Mouse (Mus musculus): ENCODE measurements at regions not wholly inside any gene's neighbourhood (a gene's known extent, or its start where the extent isn't known, plus 50 kb on each side); places are given as distances from the start of the nearest gene placed in this dataset.

DNA sequence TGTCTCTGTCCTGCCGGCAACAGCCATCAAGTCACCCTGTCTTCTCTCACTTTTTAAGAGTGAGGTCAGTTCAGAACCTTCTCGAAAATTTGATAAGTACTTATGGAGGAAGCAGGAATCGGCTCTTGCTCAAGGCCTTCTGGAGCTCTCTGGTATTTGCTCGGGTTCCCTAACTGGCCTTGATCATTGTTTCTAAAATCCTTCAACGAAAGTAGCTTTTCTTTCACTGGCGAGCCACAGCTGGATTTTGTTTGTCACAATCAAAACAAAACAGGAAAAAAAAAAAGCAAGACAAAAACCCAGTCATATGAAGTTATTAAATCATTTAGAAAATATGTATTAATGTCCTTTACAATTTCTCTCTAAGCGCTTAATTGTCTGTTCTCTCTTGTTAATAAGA, 156.6 kb upstream of the Tex13c2 start:
- 87% methylated on average over 7 of the region's 7 CpGs for WGBS
- H3K27me3 ChIP-seq (ENCODE audit: control insufficient read depth, insufficient read depth, low read length) = no peaks in the 10 kb centered on the region
- H3K27ac ChIP-seq (ENCODE audit: insufficient read depth, low read length) = no peak overlapping the region
- no peaks in the 10 kb centered on the region for H3K4me1 ChIP-seq (ENCODE audit: control insufficient read depth, insufficient read depth, low read length)
- no peak for DNase-seq
- no peak overlapping the region for H3K4me3 ChIP-seq (replicated peaks; ENCODE audit: insufficient read depth, low read depth, low read length)
- TF ChIP-seq POLR2A (IDR thresholded peaks at IDR 0.05; ENCODE audit: borderline replicate concordance, insufficient read depth, low read length) = no peak
- TF ChIP-seq CTCF (IDR thresholded peaks at IDR 0.05; ENCODE audit: borderline replicate concordance, insufficient read depth, low read depth, low read length) = no peak

DNA sequence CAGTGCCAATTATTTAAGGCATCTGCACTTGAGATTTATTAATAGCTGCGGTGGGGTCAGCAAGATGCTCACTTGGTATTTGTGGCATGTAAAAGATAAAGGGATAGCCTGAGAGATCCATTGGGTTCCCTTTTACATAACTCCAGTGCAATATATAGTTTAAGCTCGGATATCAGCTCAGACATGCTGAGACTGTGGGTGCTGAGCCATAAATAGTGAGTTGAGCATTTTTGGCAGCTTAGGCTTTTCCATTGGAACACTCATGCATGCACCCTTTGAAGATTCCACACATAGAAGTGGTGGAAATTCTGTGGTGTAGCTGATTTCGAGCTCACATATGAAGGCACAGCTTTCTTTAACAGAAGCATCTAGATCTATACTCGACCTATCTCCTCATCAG, 155.9 kb upstream of the Tex13c2 start:
- H3K4me3 ChIP-seq (replicated peaks; ENCODE audit: insufficient read depth, low read depth, low read length) = no peak overlapping the region
- DNase-seq = no peak
- TF ChIP-seq POLR2A (IDR thresholded peaks at IDR 0.05; ENCODE audit: borderline replicate concordance, insufficient read depth, low read length) = no peak
- no peak for TF ChIP-seq CTCF (IDR thresholded peaks at IDR 0.05; ENCODE audit: borderline replicate concordance, insufficient read depth, low read depth, low read length)
- H3K4me1 ChIP-seq (ENCODE audit: control insufficient read depth, insufficient read depth, low read length) = no peaks in the 10 kb centered on the region
- H3K27ac ChIP-seq (ENCODE audit: insufficient read depth, low read length) = no peak overlapping the region
- 52% methylated on average over 4 of the region's 4 CpGs for WGBS
- H3K27me3 ChIP-seq (ENCODE audit: control insufficient read depth, insufficient read depth, low read length) = no peaks in the 10 kb centered on the region

DNA sequence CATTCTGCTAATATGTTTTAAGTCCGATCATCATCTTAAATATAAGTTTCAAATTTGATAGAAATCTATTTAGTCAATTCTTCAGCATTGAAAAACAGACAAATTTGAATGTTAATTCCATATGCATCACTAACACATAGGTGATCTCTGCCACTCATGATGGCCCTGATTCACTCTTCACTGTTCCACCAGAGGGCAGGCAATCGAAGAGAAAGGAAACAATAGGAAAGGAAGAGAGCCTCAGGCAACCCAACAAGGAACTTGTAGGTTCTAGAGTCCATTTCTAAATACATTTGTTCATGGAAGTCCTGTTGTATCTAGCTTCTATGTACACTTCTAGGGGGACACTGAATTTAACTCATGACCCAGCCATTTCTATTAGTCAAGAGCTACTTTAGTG, 154.7 kb upstream of the Tex13c2 start:
- Histone ChIP-seq H3K4me3 (replicated peaks; ENCODE audit: insufficient read depth, low read depth, low read length) (no peak overlapping the region), H3K27ac (ENCODE audit: insufficient read depth, low read length) (no peak overlapping the region), H3K27me3 (ENCODE audit: control insufficient read depth, insufficient read depth, low read length) (no peaks in the 10 kb centered on the region), H3K4me1 (ENCODE audit: control insufficient read depth, insufficient read depth, low read length) (no peaks in the 10 kb centered on the region)
- 84% methylated on average over 2 of the region's 2 CpGs for WGBS
- DNase-seq = no peak
- TF ChIP-seq POLR2A (IDR thresholded peaks at IDR 0.05; ENCODE audit: borderline replicate concordance, insufficient read depth, low read length) (no peak), CTCF (IDR thresholded peaks at IDR 0.05; ENCODE audit: borderline replicate concordance, insufficient read depth, low read depth, low read length) (no peak)

- DNase-seq = no peak
- Histone ChIP-seq H3K27me3 (ENCODE audit: control insufficient read depth, insufficient read depth, low read length) (no peaks in the 10 kb centered on the region), H3K4me3 (replicated peaks; ENCODE audit: insufficient read depth, low read depth, low read length) (no peak overlapping the region), H3K27ac (ENCODE audit: insufficient read depth, low read length) (no peak overlapping the region), H3K4me1 (ENCODE audit: control insufficient read depth, insufficient read depth, low read length) (no peaks in the 10 kb centered on the region)
- WGBS = 88% methylated on average over 3 of the region's 3 CpGs
- TF ChIP-seq POLR2A (IDR thresholded peaks at IDR 0.05; ENCODE audit: borderline replicate concordance, insufficient read depth, low read length) (no peak), CTCF (IDR thresholded peaks at IDR 0.05; ENCODE audit: borderline replicate concordance, insufficient read depth, low read depth, low read length) (no peak)
Measured at GRCm38 (mm10) chrX:42336772-42337171, 152.7 kb upstream of the Tex13c2 start.

DNA sequence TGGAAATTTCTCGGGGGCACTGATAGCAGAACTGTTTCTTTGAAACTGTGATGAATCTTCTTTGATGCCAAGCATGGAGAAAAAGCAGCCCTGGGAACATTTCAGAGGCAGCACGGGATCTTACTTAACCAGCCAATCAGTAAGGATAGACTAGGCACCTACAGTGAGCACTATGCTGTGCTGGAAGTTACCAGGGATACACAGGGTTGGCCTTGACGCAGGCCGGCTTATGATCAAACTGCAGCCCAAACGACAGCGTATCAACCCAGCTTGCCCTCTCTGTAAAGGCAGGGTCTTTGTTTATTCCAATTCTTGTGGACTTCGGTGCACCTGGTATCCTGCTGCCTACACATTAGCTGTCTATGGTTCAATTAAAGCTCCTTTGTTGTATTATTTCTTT, 147.1 kb upstream of the Tex13c2 start:
- Histone ChIP-seq H3K27ac (ENCODE audit: insufficient read depth, low read length) (no peak overlapping the region), H3K4me1 (ENCODE audit: control insufficient read depth, insufficient read depth, low read length) (no peaks in the 10 kb centered on the region), H3K27me3 (ENCODE audit: control insufficient read depth, insufficient read depth, low read length) (no peaks in the 10 kb centered on the region), H3K4me3 (replicated peaks; ENCODE audit: insufficient read depth, low read depth, low read length) (no peak overlapping the region)
- TF ChIP-seq POLR2A (IDR thresholded peaks at IDR 0.05; ENCODE audit: borderline replicate concordance, insufficient read depth, low read length) = no peak
- TF ChIP-seq CTCF (IDR thresholded peaks at IDR 0.05; ENCODE audit: borderline replicate concordance, insufficient read depth, low read depth, low read length) = no peak
- WGBS = 34% methylated on average over 7 of the region's 7 CpGs
- no peak for DNase-seq

GRCm38 (mm10) chrX:42342951-42343879, 146.3 kb upstream of the Tex13c2 start:
- no peak for DNase-seq
- no peak overlapping the region for H3K27ac ChIP-seq (ENCODE audit: insufficient read depth, low read length)
- no peaks in the 10 kb centered on the region for H3K27me3 ChIP-seq (ENCODE audit: control insufficient read depth, insufficient read depth, low read length)
- H3K4me3 ChIP-seq (replicated peaks; ENCODE audit: insufficient read depth, low read depth, low read length) = no peak overlapping the region
- no peaks in the 10 kb centered on the region for H3K4me1 ChIP-seq (ENCODE audit: control insufficient read depth, insufficient read depth, low read length)
- no peak for TF ChIP-seq CTCF (IDR thresholded peaks at IDR 0.05; ENCODE audit: borderline replicate concordance, insufficient read depth, low read depth, low read length)
- no peak for TF ChIP-seq POLR2A (IDR thresholded peaks at IDR 0.05; ENCODE audit: borderline replicate concordance, insufficient read depth, low read length)
- WGBS = 27% methylated on average over 16 of the region's 16 CpGs

GRCm38 (mm10) chrX:42352610-42353254, 136.8 kb upstream of the Tex13c2 start:
- Histone ChIP-seq H3K27me3 (ENCODE audit: control insufficient read depth, insufficient read depth, low read length) (no peaks in the 10 kb centered on the region), H3K4me3 (replicated peaks; ENCODE audit: insufficient read depth, low read depth, low read length) (no peak overlapping the region), H3K4me1 (ENCODE audit: control insufficient read depth, insufficient read depth, low read length) (no peaks in the 10 kb centered on the region), H3K27ac (ENCODE audit: insufficient read depth, low read length) (no peak overlapping the region)
- 68% methylated on average over 5 of the region's 5 CpGs for WGBS
- no peak for DNase-seq
- TF ChIP-seq POLR2A (IDR thresholded peaks at IDR 0.05; ENCODE audit: borderline replicate concordance, insufficient read depth, low read length) = no peak
- no peak for TF ChIP-seq CTCF (IDR thresholded peaks at IDR 0.05; ENCODE audit: borderline replicate concordance, insufficient read depth, low read depth, low read length)

All from cerebellum, adult 2 months (tissue).